Mouse (Mus musculus) neural tube, embryonic 11.5 days (tissue): ENCODE data around the gene Lep. TPM values are rescaled to one million over a fixed set of nuclear protein-coding genes. Genes with fewer than 3 reads are reported as not detected.

ENCODE experiments used
- ATAC-seq: fragments of 200-750 bp; cut with Nextera tagmentation; 2 replicates; pipeline ENCODE4 v1.8.0; 2017; ENCODE audit warnings: moderate number of reproducible peaks, mild to moderate bottlenecking, moderate TSS enrichment, moderate library complexity; ENCODE audit not compliant: insufficient read depth, low FRiP score, low TSS enrichment
- DNase-seq: peaks from one replicate; pipeline ENCODE4 v3.0.0-alpha.2; 2015; ENCODE audit warnings: low spot score
- H3K27ac ChIP-seq: fragments of 300-500 bp; sonication (generic); 2 replicates; pipeline ENCODE4 v1.5.1; 2014; ENCODE audit warnings: low read depth, mild to moderate bottlenecking, low read length
- H3K27me3 ChIP-seq: fragments of 300-500 bp; sonication (generic); 2 replicates; pipeline ENCODE4 v1.6.1; 2014; ENCODE audit warnings: mild to moderate bottlenecking, low read length, mixed read lengths; ENCODE audit not compliant: control insufficient read depth, insufficient read depth
- H3K36me3 ChIP-seq: fragments of 300-500 bp; sonication (generic); 2 replicates; pipeline ENCODE4 v1.6.1; 2014; ENCODE audit warnings: mild to moderate bottlenecking, low read length, moderate library complexity, mixed read lengths; ENCODE audit not compliant: control insufficient read depth, insufficient read depth
- H3K4me1 ChIP-seq: fragments of 300-500 bp; sonication (generic); 2 replicates; pipeline ENCODE4 v1.6.1; 2014; ENCODE audit warnings: low read length, mixed read lengths; ENCODE audit not compliant: control insufficient read depth, insufficient read depth
- H3K4me2 ChIP-seq: fragments of 300-500 bp; sonication (generic); 2 replicates; pipeline ENCODE4 v1.6.1; 2014; ENCODE audit warnings: low read depth, mild to moderate bottlenecking, moderate library complexity
- H3K4me3 ChIP-seq: fragments of 300-500 bp; sonication (generic); 2 replicates; pipeline ENCODE4 v1.5.1; 2014; ENCODE audit warnings: low read depth, low read length
- H3K9ac ChIP-seq: fragments of 300-500 bp; sonication (generic); 2 replicates; pipeline ENCODE4 v1.6.1; 2014; ENCODE audit warnings: mild to moderate bottlenecking, low read length
- H3K9me3 ChIP-seq: fragments of 300-500 bp; sonication (generic); 2 replicates; pipeline ENCODE4 v1.6.1; 2016; ENCODE audit warnings: low read length; ENCODE audit not compliant: control insufficient read depth
- WGBS: fragments of 180-500 bp; shearing (Covaris S2); extraction: QIAGEN DNeasy Blood & Tissue Kit; methylation state at CpG from one replicate; pipeline ENCODE4 v1.1.7; 2014; 5-methylcytosine and 5-hydroxymethylcytosine counted together
- polyA plus RNA-seq: library from polyadenylated mRNA; unstranded; fragments of >200 nt; fragmentation: Nextera tagmentation; extraction: Ambion mirVana; gene quantifications from 2 replicates; pipeline ENCODE4 v1.2.1, GENCODE M21; 2014

Lep gene
- polyA plus RNA-seq, 1 experiment from 2014 or later, result not detected

DNA sequence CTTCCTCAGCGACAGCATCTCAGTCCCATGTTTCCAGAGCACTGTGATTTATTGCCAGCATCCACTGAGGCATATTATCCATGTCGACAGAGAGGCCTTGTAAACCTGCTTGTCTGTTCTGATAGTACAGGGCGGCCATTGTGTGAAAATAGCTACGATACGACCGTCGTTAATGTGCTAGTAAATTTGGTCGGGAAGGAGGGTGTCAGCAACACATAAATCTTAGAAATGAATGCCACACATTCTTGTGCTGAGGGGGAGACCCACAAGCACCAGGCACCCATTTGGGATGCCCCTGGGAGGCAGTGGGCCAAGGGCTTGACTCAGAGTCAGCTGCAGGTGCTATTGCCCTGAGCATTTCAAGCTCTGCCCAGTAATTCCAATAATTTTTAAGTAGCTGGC, 6.4 kb downstream of the Lep start:
- H3K9me3 ChIP-seq, result no peaks in the 10 kb centered on the region
- H3K27me3 ChIP-seq, result no peaks in the 10 kb centered on the region
- H3K9ac ChIP-seq, result no peak overlapping the region
- DNase-seq, result no peak
- WGBS, result 27% methylated on average over 8 of the region's 8 CpGs
- H3K4me2 ChIP-seq, result no peak overlapping the region
- H3K27ac ChIP-seq, result no peak overlapping the region
- no peak overlapping the region for H3K4me3 ChIP-seq
- no peaks in the 10 kb centered on the region for H3K4me1 ChIP-seq
- ATAC-seq, result peak; percentile 73
- H3K36me3 ChIP-seq, result no peaks in the 10 kb centered on the region

- DNase-seq (no peak), ATAC-seq (no peak)
- Histone ChIP-seq H3K4me1 (no peaks in the 10 kb centered on the region), H3K36me3 (no peaks in the 10 kb centered on the region), H3K27ac (no peak overlapping the region), H3K4me3 (no peak overlapping the region), H3K4me2 (no peak overlapping the region), H3K27me3 (no peaks in the 10 kb centered on the region), H3K9me3 (no peaks in the 10 kb centered on the region), H3K9ac (no peak overlapping the region)
- 78% methylated on average over 4 of the region's 4 CpGs for WGBS
These were observed 12.2 kb downstream of the Lep start for GRCm38 (mm10) chr6:29072258-29072657.

DNA sequence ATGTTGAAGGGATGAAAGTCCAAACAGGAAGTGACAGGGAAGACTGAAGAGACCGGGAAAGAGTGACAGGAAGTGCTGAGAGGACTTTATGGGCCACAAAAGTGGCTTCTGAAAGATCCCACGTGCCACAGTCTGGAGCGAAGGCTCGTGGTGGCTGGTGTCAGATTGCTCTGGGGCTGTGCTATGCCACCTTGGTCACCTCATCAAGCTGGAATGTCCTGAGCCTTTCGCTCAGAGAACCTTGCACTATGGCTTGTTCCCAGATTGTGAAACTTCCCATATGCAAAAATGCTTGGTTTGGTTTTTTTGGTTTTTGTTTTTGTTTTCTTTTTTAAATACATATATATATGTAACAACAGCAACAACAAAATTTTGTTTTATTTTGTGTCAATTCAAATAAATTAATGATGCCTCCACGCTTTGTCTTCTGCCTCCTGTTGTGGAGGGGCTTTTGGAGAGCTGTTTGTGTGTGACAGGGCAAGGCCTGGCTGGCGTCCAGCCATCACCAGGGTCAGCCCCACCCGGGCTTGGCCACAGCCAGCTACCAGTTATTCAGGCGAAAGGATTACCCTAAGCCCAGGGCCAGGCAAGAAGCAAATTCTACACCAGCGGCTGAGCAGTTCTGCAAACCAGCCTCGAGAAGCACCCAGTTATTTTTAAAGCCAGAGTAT, 13.6 kb downstream of the Lep start:
- H3K4me2 ChIP-seq, result no peak overlapping the region
- H3K27me3 ChIP-seq, result no peaks in the 10 kb centered on the region
- H3K4me3 ChIP-seq, result no peak overlapping the region
- H3K27ac ChIP-seq, result no peak overlapping the region
- ATAC-seq, result no peak
- H3K4me1 ChIP-seq, result no peaks in the 10 kb centered on the region
- whole genome bisulfite sequencing, result 69% methylated on average over 11 of the region's 11 CpGs
- DNase-seq, result no peak
- H3K36me3 ChIP-seq, result no peaks in the 10 kb centered on the region
- no peak overlapping the region for H3K9ac ChIP-seq
- H3K9me3 ChIP-seq, result no peaks in the 10 kb centered on the region

DNA sequence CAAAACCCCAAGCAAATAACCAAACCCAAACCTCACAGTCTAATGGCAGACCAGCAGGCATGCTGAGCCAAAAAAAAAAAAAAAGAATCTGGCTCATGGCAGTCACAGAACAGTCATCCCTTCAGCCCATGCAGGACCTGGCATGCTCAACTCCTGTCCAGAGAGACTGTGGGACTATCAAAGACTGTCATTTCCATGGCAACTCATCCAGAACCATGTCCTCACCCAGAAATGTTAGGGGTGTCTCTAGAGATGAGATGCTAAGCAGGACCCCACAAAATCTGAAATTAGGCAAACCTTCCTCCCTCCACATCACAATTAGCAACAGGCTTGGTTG, 14.1 kb downstream of the Lep start:
- no peak overlapping the region for H3K4me3 ChIP-seq
- H3K4me1 ChIP-seq, result no peaks in the 10 kb centered on the region
- no peaks in the 10 kb centered on the region for H3K27me3 ChIP-seq
- H3K36me3 ChIP-seq, result no peaks in the 10 kb centered on the region
- ATAC-seq (no peak), DNase-seq (no peak)
- no peaks in the 10 kb centered on the region for H3K9me3 ChIP-seq
- H3K27ac ChIP-seq, result no peak overlapping the region
- no peak overlapping the region for H3K9ac ChIP-seq
- no peak overlapping the region for H3K4me2 ChIP-seq

DNA sequence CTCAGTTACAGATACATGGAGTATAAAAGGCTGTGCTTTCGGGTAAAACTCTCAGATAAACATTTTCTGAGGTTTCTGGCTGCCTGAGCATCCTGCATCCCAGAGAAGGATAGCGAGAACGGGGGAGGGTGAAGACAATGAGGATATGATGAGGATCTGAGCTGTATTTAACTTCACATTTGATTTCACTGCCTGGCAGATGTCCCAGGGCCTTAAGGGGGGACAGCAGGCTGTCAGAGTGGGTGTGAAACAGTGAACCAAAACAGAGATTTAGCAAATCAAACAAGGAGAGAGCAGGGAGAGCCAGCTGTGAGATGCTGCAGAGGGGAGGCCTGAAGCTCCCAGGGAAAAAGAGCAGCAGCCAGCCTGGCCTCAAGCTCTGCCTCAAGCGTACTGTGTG, 19.3 kb downstream of the Lep start:
- H3K4me2 ChIP-seq, result no peak overlapping the region
- H3K4me3 ChIP-seq, result no peak overlapping the region
- no peaks in the 10 kb centered on the region for H3K4me1 ChIP-seq
- WGBS, result 77% methylated on average over 4 of the region's 4 CpGs
- DNase-seq, result no peak
- H3K36me3 ChIP-seq, result no peaks in the 10 kb centered on the region
- ATAC-seq, result no peak
- H3K27ac ChIP-seq, result no peak overlapping the region
- no peaks in the 10 kb centered on the region for H3K9me3 ChIP-seq
- H3K9ac ChIP-seq, result no peak overlapping the region
- H3K27me3 ChIP-seq, result no peaks in the 10 kb centered on the region

GRCm38 (mm10) chr6:29081826-29082363, 21.9 kb downstream of the Lep start:
- 87% methylated on average over 10 of the region's 10 CpGs for WGBS
- no peaks in the 10 kb centered on the region for H3K4me1 ChIP-seq
- no peaks in the 10 kb centered on the region for H3K9me3 ChIP-seq
- DNase-seq (no peak), ATAC-seq (no peak)
- H3K4me3 ChIP-seq, result no peak overlapping the region
- H3K9ac ChIP-seq, result no peak overlapping the region
- H3K27me3 ChIP-seq, result no peaks in the 10 kb centered on the region
- H3K27ac ChIP-seq, result no peak overlapping the region
- H3K4me2 ChIP-seq, result no peak overlapping the region
- H3K36me3 ChIP-seq, result no peaks in the 10 kb centered on the region

DNA sequence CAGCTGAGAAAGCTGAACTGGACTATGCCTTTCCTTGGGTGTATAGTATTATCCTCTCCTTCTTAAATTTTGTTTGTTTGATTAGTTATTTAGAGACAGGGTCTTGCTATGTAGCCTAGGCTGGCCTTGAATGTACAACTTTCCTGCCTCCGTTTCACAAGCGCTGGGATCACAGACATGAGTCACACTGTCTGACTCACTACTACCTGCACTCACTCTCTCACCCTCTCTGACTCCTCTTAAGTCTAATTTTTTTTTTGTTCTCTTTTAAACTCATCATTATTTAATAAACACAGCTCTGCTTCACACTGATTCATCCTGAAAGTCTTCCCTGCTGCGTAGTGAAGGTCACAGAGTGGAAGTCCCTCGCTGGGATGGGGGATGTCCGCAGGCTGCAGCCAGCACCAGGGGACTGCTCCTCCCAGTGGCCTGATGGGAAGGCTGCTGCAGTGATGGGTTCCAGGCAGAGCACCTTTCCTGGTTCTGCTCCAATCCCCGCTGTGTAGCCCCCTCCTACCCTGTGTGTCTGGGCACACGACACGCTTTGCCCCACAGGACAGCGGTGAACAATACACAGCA, 22.8 kb downstream of the Lep start:
- Histone ChIP-seq H3K27me3 (no peaks in the 10 kb centered on the region), H3K4me3 (no peak overlapping the region), H3K27ac (no peak overlapping the region), H3K4me2 (no peak overlapping the region), H3K36me3 (no peaks in the 10 kb centered on the region), H3K9me3 (no peaks in the 10 kb centered on the region), H3K4me1 (no peaks in the 10 kb centered on the region), H3K9ac (no peak overlapping the region)
- DNase-seq, result no peak
- WGBS, result 50% methylated on average over 9 of the region's 9 CpGs
- ATAC-seq, result no peak

GRCm38 (mm10) chr6:29084401-29084800, 24.4 kb downstream of the Lep start:
- WGBS, result 64% methylated on average over 7 of the region's 7 CpGs
- H3K9me3 ChIP-seq, result no peaks in the 10 kb centered on the region
- no peak overlapping the region for H3K4me3 ChIP-seq
- DNase-seq, result no peak
- no peak overlapping the region for H3K4me2 ChIP-seq
- no peak for ATAC-seq
- H3K4me1 ChIP-seq, result no peaks in the 10 kb centered on the region
- no peak overlapping the region for H3K27ac ChIP-seq
- no peaks in the 10 kb centered on the region for H3K36me3 ChIP-seq
- H3K9ac ChIP-seq, result no peak overlapping the region
- no peaks in the 10 kb centered on the region for H3K27me3 ChIP-seq
